Mouse (Mus musculus): Measurements from ENCODE around the gene Eef1a1.
"Not testable (repeated sequence)": the region's sequence is repeated elsewhere in the genome, so short reads cannot be mapped to it uniquely, and the experiment has no call there.

Eef1a1 gene

GRCm38 (mm10) chr9:78506722-78507077, 17.7 kb upstream of the Eef1a1 start:
- no peak for DNase-seq

GRCm38 (mm10) chr9:78506002-78506721, 17.2 kb upstream of the Eef1a1 start:
- peak; percentile 66 for DNase-seq

GRCm38 (mm10) chr9:78505223-78505622, 16.3 kb upstream of the Eef1a1 start:
- no peak for DNase-seq

- no peak for DNase-seq
These were observed 15.7 kb upstream of the Eef1a1 start for GRCm38 (mm10) chr9:78504679-78505078.

GRCm38 (mm10) chr9:78504133-78504532, 15.2 kb upstream of the Eef1a1 start:
- DNase-seq = no peak

GRCm38 (mm10) chr9:78503223-78504079, 14.5 kb upstream of the Eef1a1 start:
- DNase-seq = peak; percentile 35

GRCm38 (mm10) chr9:78501284-78501683, 12.3 kb upstream of the Eef1a1 start:
- no peak for DNase-seq

GRCm38 (mm10) chr9:78500386-78500785, 11.4 kb upstream of the Eef1a1 start:
- DNase-seq = no peak

GRCm38 (mm10) chr9:78493171-78493570, 4.2 kb upstream of the Eef1a1 start:
- no peak for DNase-seq

- no peak for DNase-seq
These were observed 3.3 kb upstream of the Eef1a1 start for GRCm38 (mm10) chr9:78492254-78492653.

- no peak for DNase-seq
These were observed 2.2 kb upstream of the Eef1a1 start for GRCm38 (mm10) chr9:78491169-78491568.

- DNase-seq = not testable (repeated sequence)
These were observed 930 bp downstream of the Eef1a1 start for GRCm38 (mm10) chr9:78488021-78488420.

- no peak for DNase-seq
These were observed 4.3 kb downstream of the Eef1a1 start for GRCm38 (mm10) chr9:78484660-78485059.

GRCm38 (mm10) chr9:78482386-78482785, 6.6 kb downstream of the Eef1a1 start:
- DNase-seq = no peak

GRCm38 (mm10) chr9:78481423-78482331, 7.3 kb downstream of the Eef1a1 start:
- DNase-seq = peak; percentile 99

- DNase-seq = peak; percentile 91
These were observed 8.1 kb downstream of the Eef1a1 start for GRCm38 (mm10) chr9:78480706-78481358.

GRCm38 (mm10) chr9:78480227-78480626, 8.7 kb downstream of the Eef1a1 start:
- DNase-seq = not testable (repeated sequence)

- DNase-seq = not testable (repeated sequence)
These were observed 9.6 kb downstream of the Eef1a1 start for GRCm38 (mm10) chr9:78479308-78479707.

GRCm38 (mm10) chr9:78478009-78478605, 10.8 kb downstream of the Eef1a1 start:
- not testable (repeated sequence) for DNase-seq

GRCm38 (mm10) chr9:78477021-78477551, 11.9 kb downstream of the Eef1a1 start:
- DNase-seq = peak; percentile 62

- DNase-seq = peak; percentile 24
These were observed 12.4 kb downstream of the Eef1a1 start for GRCm38 (mm10) chr9:78476531-78477020.

- DNase-seq = no peak
These were observed 13.1 kb downstream of the Eef1a1 start for GRCm38 (mm10) chr9:78475873-78476272.

Measured in kidney, adult 9 months (tissue).